Mouse (Mus musculus) embryo, embryonic 11 days (tissue): Measurements from ENCODE around the gene Ptprn2.

ENCODE experiments used
- DNase-seq: peaks from one replicate; pipeline ENCODE4 v3.0.0-alpha.2; 2015

Gene Ptprn2

DNA sequence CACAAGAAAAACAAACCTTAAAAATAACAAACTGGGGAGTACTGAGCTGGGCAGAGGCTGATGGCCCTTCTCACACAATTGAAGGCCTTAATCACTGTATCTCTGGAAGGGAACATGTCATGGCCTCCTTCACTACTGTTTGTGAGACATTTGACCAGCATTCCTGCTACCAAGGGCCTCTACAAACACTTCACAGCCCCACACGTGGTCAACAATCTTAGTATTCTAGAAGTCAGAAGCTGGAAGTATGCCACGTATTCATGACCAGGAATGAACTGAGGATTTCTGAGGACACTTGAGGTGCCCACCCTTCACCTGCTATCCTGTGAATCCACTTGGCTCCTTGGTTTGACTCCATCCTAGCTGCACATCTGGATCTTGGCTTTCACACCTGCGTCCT, 302.8 kb downstream of the Ptprn2 start:
- DNase-seq: no peak

DNA sequence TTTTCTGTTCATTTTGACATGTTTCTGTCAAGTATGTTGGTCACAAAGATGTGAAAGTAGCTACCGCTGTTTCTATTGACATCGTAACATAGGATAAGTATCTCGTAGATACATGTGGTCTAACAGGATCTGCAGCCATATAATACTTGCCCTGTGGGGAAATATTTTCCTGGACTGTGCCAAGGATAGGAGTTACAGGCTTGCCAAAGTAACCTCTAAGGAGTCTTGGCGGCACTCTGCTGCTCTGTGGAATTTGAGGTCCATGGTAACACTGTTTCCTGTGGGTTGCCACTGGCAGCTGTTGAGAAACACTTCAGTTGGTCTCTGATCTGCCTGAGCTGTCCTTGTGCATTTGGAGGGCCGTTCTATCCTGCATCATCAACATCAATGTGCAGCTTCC, 317.8 kb downstream of the Ptprn2 start:
- DNase-seq: no peak

DNA sequence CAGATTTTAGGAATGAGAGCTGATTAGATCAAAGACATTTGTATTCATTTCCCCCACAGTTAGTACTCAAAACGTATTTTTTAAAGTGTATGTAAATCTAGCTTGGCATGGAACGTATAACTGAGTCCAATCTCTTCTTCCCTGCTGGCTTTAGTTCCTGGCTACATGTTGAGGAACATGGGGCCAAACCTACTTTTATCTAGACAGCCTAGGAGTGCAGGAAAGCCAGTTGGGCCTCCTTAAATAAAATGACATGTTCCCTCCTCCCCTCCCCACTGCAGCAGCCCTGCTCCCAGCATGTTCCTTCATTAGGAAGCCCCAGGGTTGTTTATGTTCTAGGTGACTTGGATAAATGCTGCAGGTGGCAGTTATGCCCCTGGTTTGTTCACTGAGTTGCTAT, 319.2 kb downstream of the Ptprn2 start:
- DNase-seq: no peak

DNA sequence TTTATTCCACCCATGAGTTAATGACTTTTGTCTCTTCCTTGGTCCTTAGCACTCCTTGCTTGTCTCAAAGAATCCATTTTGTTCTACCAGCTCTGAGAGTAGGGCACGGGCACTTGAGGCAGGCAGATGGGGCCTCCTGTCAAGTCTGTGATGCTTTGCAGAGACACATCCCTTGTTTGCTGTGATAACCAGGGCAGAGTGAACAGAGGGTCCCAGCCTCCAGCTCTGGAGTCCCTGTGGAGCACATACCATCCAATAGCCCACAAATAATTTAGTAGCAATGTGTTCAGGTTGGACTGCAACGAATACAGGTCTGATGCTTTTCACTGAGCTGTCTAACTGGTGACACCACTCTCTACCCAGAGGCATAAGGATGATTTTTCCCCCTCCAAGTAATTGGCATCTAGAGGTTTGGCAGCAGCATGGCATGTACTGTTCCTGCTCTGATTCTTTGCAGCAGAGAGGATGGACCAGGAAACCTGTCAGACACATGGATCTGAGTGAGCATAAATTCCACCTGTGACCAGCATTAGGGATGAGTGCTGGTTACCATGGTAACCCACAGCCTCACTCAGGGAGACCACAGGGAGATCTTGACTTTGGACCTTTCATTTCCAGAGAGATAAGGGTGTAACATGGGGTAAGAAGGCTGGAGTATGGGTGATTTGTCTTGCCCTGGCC, 319.7 kb downstream of the Ptprn2 start:
- DNase-seq: no peak

DNA sequence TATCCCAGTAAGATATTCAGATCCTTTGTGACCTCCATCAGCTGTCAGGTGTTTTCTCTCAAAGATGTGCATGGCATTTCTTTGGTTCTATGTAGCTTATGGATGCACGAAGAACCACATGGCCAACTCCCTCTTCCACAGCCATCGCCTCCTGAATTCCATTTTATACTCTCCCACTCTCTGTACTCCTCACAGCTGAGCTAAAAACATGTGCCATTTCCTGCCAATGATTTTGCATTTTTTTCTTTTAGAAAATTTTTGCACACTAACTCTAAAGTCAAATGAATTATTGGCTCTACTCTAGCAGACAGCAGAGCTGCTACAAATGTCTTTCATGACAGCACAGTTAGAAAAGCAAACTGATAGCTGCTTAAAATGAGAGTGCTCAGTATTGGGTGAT, 320.6 kb downstream of the Ptprn2 start:
- no peak for DNase-seq

DNA sequence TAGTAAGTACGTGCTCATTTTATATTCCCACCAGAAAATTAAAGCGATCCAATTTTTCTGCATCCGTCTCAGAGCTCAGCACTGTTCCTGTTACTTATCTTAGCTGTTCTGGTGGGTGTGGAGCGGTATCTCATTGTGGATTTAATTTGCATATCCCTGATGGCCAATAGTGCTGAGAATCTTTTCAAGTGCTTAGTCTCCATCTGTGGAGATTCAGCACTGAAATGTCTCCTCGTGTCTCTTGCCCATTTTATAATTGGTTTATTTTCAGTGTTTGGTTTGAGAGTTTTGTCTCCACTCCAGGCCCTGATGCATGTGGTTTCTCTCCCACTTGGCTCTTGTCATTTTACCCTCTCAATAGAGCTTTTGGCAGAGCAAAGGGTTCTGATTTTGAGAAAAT, 327.5 kb downstream of the Ptprn2 start:
- DNase-seq: no peak

DNA sequence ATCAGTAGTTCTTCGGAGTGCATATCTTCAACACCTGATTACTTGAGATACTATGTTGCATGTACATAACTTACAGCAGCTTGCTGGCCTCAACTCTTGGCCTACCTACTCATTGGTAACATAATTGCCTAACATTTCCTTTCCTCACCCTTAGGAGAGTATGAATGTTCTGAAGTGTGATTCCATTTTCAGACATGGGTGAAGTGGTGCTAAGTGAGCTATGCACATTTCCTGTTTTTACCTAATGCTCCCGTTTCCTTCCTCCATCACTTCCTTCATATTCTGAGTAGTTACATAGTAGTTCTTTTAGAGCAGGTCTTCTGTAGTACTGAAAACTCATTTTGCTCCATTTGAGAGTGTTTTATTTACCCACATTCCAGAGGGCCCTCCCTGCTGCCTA, 334.3 kb downstream of the Ptprn2 start:
- no peak for DNase-seq

DNA sequence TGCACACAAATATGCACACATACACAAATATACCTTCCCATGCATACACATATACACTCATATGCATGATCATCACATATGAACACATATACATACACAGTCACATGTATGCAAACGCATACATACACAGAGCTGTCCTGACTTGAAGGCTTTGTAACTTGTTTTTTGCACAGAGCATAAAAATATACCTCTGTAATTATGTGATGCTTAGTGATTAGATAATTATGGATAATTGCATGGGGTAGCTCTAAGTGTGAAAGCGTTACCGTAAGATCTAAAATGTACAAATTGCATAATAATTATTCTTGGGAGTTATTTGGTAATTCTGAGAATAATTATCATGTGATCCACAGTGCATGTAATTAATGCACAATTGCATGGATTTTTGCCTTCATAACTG, 337.8 kb downstream of the Ptprn2 start:
- no peak for DNase-seq

DNA sequence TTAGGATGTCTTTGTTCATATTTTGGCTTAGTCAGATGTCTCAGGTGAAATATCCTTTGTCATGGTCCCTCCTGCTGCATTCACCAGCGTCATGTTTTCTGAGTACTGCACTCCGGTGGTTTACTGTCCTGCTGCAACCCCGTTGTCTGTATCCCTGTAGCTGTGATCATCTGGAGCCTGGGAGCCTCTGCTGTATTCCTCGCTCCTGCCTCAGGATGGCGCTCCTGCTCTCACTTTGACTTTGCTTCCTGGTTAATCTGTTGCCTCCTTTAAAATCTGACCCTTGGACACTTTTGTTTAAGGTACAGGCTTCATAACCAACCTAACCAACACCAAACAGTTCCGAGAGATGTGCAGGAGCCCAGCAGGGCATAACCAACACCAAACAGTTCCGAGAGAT, 342.2 kb downstream of the Ptprn2 start:
- peak; percentile 17 for DNase-seq

DNA sequence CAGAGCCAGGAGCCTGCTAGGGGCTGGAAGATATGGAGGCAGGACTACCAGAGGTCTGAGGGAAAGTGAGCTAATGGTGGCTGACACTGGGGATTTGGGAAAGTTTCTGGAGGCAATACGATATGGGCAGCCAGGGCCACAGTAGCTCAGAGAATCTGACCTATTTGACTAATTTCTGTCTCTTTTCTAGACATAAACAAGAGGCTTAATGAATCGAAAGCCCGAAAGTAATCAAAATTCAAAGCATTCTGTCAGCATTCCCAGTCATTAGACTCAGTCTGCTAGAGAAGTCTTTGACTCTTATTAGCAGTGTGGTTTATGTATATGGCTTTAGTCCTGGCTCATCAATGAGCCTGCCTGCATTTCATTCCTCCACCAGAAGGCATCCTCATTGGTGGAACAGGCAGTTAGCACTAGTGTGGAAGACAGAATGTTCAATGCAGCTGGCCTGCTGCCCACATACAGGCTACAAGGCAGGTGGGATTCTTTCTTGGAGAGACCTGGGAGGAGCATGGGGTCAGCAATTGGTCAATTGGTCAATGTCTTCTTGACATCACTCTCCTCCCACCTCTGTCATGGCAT, 353.2 kb downstream of the Ptprn2 start:
- no peak for DNase-seq

DNA sequence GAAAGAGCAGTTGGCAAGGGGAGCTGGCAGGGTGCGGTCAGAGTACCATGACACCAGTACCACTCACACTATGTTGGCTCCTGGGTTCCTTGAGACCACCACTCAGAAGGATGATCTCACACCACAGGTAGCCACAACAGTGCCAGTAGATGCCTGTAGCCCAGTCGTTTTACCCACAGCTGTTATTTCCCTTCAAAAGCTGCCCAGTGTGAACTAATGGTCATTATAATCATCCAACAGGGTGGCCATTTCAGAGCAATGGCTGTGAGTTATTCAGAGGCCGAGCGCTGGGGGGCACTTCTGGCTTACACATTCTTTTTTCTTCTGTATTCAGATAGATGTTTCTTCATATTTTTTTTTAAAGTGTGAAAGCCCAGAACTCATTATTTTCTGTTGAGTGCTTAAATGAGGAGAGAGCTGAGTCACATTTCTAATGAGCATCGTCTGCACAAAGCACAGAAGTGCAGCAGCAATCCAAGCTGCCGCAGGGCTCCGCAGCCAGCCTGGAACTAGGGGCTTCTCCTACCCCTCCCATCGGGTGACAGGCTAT, 357.3 kb downstream of the Ptprn2 start:
- no peak for DNase-seq

DNA sequence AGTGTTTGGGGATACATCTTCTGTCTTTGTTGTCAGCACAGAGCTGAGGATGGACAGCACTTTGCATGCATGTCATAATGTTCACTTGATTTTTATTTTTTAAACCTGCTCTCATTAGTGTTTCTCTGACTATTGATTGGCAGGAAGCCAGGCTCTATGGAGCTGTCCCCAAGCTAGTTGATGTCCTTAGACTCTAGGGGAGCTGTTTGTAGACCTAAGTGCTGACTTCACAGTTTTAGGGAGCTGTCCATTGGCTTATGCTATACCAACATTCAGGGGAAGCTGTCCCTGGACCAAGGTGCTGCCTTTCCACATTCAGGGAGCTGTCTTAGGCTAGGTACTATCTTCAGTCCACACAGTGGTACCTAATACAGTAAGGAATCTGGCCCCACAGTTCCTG, 360.7 kb downstream of the Ptprn2 start:
- no peak for DNase-seq

DNA sequence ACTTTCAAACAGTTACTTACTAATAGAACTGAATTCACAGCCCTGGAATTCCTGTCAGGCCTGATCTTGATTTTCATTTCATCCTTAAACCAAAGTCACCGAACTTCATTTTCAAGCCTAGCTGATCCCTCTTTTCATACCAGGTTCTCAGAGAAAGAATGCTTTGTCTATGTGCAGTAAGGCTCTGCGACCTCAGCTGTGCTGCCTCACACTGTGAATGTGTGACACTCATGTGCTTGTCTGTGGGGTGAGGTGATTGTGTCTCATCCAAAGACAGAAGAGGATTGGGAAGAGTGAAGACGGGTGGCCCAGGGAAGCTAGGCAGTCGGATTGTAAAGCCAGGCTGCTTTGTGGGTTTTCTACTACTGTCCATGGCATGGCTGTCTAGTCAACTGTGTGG, 361.5 kb downstream of the Ptprn2 start:
- no peak for DNase-seq

DNA sequence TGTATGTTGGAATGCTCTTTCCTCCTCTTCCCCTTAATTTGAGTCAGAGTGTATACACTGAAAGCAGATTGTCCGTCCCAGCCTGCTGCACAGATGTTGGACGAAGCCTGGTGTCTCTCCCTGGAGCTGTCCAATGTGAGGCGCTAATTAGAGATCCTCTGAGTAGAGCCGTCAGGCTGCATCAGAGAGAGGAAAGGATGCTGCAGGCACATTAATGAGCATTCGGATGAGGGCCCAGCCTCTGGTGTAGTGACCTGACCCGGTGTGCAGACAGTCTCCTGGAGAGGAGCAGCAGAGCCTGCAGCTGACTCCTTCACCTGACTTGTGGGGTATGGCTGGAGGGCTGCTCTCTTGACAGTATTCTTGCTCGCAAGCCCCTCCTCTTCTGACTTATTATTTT, 370.8 kb downstream of the Ptprn2 start:
- DNase-seq: no peak

DNA sequence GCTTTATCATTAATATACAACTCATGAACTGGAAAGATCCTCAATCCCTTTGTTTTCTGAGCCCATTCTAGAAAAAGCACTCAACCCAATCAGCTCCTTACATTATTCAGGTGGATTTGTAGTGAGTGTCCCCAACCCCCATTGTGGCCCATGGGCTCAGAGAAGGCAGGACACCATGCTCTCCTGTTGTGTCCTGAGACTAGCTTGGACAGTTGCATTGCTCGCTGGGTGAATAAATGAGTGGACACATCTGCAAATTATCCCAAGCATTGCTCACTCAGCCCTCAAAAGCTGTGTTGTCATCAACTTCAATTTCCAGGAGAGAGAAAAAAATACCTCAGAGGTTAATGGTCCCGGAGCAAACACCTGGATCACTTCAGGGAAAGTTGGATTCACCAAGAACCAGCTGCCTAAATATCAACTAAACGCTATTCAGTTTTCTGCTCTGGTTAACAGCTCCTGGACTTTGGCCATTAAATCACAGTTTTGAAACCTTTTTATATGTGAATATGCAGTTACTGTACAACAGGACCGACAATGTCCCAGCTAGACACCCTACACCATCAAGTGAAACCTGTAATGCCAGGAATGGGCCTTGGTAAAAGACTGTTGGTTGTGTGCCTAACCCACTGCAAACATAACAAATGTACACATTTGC, 376.0 kb downstream of the Ptprn2 start:
- no peak for DNase-seq

DNA sequence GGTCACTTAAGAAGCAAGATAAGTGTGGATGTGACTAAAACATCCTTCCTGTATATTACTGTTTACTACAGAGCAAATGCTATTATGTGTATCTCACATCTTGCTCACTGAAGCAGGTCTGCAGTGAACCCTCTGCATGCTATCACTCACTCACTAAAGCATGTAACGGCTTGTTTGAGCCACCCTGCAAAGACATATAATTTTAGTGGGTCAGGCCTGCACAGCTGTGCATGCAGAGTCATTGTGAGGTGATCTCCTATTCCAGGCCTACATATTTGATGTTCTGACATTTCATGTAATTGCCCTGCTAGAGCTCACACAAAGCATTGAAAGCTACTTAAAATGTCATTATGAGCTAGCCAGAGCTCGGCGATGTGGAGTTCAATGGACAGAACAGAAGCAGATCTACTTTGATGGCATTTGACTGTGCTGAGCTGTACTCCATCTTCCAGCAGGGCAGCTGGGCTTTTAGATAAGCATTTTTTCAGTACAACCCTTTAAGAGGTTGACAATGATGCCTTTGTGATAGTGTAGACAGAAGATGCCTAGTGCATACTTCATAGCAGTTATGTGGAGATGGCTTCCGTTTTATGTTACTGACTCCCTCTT, 377.9 kb downstream of the Ptprn2 start:
- DNase-seq: no peak

DNA sequence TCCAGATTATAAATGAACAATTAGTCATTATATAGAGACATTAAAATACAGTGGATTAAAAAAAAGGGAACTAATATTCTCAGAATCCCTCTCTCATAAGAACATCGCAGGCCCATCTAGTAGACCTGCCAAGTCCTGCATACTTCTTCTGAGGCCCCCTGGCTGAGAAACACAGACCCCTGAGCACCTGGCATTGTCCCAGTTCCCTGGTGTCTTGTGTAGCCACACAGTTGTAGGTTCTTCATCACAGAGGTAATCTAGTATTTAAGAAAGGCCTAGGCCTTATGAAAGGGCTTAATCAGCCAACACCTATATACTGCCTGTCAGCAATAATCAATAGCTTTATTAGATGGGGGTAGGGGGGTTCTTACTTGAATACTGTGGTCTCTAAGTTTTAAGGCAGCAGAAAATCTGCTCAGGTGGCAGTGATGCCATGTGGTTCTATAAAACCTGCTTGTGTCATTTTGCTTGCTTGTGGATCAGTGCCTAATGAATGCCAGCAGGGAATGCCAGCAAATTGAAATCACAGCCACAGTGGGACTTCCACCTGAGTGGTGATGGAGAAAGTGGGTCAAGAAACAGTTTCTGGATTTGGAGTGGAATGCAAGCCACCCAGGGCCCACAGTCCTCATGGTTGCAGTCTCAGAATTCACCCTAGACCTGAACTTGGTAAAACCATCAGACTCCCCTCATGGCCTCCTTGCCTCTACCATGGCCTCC, 388.5 kb downstream of the Ptprn2 start:
- no peak for DNase-seq

DNA sequence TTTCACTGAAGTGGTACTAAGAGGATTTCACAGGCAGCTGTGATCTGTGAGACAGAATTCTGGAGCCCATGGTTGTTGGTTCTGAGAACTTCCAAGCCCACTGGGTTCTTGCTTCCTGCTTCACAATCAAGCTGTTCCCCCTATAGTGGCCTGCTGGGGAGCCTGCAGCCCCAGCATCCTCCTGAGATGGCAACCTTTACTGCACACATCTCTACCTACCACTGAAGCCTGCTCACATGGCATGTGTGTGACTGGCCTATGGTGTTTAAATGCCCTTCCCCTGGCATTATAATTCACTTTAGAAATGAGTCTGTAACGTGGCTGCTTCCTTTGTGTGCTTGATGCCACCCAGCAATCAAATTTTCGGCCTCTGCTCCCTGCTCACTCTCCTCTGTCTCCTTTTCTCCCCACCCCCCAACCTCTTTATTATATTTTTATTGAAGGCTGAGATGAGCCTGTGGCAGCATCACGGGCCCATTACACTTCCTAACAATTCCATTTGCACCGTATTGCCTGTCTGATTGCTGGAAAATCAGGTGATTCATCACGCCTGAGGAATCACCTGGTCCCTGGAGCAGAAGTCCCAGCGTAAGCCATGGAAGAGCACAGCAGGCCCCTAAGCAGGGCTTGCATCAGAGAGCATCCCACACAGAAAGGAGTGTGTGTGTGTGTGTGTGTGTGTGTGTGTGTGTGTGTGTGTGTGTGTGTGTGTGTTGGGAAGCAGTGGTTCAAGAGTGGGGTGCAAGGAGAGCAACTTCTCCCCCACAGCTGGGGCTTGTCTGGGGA, 402.2 kb downstream of the Ptprn2 start:
- DNase-seq: no peak

DNA sequence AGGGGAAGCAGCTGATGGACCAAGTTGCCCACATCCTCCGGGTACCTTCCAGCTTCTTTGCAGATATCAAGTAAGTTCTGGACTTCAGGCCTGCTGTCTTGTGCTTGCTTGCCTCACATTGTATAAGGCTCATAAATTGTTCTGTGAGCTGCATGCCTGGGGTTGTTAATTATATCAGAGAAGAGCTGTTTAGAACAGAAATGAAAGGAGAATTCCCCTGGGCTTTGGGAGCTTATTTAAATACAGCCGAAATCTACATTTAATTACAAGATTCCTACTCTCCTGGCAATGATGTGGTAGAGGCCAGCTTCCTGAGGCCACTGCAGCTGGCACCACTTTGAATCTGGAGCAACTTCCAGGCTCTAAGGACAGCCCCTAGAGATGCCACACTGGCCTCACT, 403.3 kb downstream of the Ptprn2 start:
- DNase-seq: no peak

DNA sequence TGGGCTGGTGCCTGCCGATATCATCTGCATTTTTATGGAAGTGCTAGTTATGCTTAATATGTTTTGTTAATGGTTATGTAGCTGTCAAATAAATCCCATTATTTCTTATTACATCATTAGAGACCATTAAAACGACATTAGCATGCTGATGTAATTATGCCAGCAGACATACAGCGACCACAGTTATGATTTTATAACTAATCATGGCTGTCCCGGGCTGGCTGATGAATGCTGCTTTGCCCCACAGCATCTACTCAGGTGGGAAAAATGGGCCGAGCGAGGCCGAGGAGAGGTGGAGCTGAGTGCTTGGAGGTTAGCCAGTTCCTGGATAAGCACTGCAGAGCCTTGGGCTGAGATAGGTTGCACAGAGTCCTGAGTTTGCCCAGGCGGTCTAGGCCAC, 407.1 kb downstream of the Ptprn2 start:
- DNase-seq: no peak

DNA sequence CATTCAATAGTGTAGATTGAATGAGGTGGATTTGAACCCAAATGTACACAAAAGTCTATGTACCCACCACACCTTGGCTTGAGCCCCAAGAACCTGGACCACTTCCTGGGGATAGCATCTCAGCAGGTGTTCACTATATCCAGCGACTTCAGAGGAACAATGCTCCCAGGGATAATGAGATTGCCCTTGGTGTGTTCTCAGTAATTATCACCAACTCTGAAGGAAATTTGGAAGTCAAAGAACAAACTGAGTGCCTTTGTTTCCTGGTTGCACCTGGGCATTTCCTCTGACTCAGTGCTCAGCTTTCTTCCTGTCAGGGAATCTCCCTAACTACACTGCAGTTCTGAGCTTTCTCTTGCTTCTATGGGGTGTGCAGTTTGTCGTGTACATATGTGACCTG, 411.1 kb downstream of the Ptprn2 start:
- no peak for DNase-seq

DNA sequence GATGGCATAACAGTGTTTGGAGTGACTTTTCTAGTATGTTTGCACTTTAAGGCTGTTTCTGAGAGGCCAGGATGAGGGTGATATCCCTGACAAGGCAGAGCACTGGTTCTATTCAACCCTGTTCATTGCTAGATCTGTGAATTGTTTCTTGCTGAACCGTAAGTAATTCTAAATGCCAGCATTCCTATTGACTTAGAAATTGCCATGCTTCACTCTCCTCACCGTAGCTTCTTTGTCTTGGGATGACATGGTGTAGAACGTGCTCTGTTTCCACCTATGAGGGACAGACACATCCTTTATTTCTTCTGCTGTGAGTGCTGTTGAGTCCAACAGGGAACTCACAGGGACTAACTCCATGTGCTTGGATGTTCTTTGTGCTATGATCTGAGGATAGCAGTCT, 416.3 kb downstream of the Ptprn2 start:
- no peak for DNase-seq
